Mouse (Mus musculus) cerebellum, postnatal 4 days (tissue): ENCODE results near the gene Setd7.

ENCODE experiments used
- DNase-seq, 2 experiments: peaks; one replicate each; pipeline ENCODE4 v3.0.0; 2022; ENCODE audit warnings: low spot score in 2 of 2, mixed read lengths in 1 of 2

Setd7 gene

DNA sequence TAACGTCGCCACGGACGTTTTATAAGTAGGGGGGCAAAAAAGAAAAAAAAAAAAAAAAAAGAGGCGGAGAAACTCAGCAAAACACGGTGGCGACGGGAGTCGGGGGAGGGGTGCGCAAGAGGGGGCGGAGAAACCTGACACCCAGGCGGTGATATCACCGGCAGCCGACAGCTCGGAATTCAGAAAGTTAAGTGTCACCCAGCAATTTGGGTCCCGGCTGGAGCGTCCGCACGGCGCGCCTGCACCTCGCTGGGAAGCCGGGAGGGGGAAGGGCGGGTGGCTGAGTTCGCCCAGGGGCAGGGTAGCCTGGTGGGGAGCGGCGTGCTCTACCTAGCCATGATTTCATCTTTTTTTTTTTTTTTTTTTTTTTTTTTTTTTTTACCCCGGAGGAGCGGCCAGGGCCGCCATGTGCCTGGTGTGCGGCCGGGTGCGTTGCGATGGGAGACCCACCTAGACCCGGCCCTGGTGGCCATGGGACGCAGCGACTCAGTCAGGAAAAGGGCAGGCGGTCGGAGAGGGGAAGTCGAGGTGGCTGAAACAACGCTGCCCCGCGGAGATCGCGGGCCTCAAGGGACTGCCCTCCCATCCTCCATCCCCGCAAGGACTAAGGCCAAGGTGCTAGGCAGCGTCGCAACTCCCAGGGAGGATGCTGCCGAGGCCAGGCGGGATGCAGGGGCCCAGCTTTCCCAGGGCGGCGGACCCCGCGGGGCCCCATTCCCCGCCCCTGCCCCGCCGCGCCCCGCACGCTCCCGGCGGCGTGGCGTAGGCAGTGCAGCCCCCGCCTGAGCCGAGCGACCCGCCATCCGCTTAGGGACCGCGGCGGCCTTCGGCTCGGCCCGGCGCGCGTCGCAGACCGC is 857 bp downstream of the Setd7 start:
- peak; percentile 40 to 64 for DNase-seq

DNA sequence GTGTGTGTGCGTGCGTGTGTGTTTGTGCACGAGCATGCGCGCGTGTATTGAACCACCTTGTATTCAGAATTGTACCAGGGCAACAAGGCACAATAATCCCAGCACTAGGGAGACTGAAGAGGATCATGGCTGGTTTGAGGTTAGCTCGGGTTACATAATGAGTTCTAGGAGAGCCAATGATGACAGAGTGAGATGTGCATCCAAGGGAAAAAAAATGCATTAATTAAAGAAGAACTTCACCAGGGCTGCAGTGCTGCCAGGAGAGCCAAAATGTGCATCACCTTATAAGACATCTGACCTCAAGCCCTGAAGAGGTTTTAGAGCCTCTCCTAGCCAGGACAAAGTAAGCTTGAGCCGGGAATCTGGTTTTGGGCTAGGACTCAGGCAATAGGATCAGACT is 5.1 kb downstream of the Setd7 start:
- no peak for DNase-seq

DNA sequence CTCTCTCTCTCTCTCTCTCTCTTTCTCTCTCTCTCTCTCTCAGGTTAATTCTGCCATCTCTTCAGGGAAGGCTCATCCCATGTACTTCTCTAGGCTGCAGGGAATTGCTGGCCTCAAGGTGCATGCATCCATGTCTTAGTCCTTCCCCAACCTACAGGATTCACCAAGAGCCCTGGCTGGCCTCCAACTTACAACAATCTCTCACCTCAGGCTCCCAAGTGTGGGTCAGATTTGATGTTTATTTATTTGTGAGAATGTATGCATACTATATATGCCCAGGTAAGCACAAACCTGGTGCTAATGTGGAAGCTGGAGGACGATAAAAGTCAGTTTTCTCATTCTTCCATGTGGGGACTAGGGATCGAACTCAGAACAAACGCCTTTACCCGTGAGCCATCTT is 5.8 kb downstream of the Setd7 start:
- DNase-seq = no peak

DNA sequence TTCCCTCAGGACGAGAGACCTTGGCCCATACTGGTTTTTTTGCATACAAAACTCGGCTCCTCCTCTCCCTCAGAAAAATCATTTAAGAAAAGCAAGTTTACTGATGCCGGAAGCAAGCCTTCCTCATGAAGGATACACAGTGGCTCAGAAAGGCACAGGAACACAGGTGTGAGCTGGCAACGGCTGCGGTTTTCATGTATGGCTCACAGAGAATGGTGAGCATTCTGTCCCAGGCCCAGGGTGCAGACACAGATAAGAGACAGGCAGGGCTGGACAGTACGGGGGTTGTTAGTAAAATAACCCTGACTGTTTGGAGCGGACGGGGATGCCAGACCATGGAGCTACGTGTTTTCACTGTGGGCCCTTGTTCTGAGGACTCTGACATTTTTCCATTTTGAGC is 6.6 kb downstream of the Setd7 start:
- DNase-seq = no peak

DNA sequence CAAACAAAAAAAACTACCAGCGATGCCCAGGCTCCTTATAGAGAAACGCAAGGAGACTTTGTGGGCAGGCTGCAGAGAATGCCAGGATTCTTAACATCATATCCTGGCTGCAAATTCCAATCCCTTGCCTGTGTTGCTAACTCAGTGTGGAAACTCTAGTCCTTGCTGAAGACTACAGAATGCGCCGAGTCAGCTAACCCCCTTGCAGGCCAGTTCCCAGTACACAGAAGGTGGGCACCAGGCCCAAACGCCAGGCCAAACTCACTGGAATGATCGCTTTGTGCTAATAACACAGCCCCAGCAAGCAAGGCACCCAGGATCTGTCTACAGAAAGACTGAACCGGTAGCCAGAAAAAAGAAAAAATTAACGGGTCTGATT is 7.2 kb downstream of the Setd7 start:
- DNase-seq = peak in 1 of 2 experiments; percentile 44

DNA sequence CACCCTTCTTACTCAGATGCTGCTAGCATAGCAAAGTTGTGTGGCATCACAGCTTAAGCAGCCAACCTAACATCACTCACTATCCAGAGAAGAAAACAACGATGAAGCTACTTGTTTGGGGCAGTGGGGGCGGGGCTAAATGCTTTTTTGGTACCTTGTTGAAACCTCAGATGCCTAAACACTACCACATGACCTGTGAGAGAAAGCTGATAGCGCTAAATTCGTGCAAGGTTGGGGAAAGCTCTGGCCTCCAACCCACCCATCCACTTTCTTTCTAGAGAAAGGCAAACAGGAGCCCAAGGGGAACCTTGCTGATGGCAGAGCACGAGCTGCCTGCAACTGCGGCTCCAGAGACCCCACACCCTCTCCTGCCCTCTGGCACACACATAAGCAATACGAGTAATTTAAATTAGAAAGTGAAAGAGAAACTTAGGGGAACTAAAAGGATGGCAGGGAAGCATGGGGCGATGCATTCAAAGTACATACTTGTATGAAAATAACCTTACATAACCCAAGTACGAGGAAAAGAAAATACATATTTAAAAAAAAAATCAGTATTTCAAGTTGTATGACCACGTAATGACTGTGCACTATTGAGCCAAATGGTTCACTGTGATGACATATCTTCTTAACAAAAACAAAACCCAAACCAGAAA is 7.7 kb downstream of the Setd7 start:
- DNase-seq = no peak

DNA sequence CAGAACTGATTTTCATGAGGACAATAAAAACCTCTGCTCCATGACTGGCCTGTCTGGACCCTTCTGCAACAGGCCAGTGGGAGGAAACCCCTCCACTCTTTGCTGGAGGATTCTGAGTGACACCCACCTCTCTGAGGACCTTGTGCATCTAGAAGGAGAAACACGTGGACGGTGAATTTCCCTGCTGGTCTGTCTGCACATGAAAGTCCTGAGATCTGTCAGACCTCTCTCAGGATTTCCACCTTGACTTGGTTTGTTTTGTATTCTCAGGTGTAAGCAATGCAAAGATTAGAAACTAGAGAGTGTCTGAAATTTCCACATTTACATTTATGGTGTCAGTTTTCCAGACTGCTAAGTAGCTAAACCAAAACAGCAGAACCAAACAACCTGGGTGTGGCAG is 8.5 kb downstream of the Setd7 start:
- no peak for DNase-seq

DNA sequence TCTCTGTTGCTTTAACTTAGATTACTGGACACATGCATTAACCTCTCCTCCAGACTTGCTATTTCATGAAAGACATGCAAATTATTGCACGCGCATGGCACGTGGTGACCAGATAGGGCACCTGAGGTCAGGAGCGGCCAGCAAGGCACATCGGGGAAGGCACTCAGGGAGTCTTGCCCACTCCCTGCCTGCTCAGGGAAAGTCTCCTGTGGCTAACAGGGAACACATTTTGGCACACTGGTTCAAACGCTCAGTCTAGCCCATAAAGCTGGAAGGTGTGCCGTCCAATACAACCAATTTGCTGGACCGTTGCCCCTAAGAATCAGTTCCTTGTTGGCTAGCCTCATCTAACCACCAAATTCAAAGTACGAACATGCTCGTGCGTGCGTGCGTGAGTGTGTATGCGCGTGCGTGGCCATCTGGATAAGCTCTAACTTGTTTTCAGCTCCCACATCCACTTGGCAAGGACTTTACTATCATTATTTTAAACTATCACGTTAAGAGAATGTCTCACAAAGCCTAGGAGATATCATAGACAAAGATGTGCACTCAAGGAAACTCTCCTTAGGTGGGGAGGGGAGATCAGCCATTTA is 11.6 kb downstream of the Setd7 start:
- DNase-seq = no peak

DNA sequence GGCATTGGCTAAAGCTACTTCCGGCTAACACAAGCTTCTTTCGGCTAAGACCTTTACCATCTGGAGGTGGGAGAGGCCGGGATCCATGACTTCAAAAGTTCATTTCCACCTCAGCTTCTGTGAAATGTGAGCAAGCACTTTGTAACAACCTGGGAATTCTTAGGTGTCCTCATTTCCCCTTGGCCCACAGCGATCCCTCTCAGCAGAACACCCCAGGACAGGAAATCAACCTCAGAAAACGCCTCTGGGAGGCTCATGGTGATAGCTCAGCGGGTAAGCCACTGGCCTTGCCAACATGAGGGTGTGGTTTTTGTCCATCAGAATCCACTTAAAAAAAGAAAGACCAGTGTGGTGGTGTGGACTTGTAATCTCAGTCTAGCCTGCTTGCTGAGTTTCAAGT is 13.1 kb downstream of the Setd7 start:
- DNase-seq = no peak

DNA sequence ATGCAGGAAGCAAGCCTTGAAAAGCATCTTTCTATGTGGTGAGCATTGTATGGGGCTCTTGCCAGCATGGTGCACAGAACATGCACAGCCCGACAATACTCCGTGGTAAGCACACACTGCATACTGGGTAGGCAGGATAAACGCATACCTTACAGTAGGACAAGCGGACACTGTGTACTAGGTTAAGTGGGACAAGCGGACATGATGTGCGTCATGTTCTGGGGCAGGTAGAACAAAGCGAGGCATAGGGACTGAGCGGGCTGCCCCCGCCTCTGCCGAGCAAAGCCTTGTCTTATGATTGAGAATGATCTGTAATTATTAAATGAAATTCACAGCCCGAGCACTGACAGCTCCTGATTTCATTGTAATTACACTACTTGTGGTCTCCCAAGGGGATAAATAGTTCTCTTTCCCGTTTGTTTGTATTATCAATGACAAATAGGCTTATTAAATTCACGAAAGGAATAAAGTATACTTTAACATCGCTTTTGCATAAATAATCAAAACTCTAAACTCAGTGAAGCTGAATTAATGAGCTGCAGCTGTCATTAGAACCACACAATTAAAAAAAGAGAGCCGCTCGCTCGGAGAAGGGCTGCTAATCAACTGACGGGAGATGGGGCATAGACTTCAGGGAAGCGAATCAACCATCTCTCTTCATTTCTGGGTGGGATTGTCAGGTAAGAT is 16.1 kb downstream of the Setd7 start:
- no peak for DNase-seq

DNA sequence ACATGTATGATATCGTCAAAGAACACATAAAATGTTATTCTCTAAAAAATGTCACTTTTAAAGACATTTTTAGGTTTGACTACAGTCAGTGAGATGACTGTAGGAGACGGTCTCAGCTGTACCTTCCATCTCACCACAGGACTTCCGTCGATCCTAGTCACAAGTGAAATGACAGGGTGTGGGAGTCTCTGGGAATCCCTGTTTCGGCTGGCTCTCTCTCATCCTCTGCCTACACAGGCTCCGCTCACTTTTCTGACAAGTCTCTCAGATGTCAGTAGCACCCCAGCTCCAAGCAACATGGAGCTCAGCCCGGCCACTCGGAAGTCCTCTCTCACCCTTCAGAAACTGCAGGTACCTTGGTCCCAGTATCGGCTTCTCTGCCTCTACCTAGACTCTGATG is 20.0 kb downstream of the Setd7 start:
- no peak for DNase-seq

DNA sequence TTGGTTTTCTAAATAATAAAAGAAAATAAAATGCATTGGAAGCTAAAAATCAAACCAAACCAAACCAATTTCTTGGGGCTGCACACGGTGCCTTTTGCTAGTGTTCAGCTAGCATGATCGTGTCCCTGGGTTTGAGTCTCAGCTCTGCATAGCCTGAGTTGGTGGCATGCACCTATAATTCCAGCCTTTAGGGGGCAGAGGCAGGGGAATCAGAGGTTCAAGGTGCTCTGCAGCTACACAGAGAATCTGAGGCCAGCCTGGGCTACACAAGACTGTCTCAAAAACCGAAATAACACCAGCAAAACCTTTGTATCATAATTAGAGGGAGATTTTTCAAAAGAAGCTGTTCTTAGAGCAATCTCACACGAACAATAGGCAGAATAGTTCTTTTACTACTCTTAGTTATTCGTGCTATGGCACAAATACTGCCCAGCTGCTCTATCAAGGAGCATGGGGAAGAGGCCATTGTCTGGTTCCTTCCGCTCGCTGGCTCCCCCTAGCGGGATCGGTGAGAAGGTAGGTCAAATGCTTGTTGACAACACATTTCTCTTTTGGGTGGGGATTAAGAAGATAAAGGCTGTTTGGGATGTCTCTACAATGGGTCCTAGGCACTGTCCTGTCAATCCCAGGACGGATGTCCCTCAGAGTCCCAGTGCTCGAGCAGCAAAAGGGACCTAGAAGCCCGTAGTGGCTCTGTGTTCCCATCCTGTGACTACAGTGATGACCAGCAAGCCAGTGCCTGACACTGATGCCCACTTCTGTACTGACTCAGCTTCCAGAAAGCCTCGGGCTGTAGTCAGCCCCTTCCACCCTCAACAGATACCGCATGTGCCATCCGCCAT is 20.9 kb downstream of the Setd7 start:
- peak; percentile 65 to 77 for DNase-seq

DNA sequence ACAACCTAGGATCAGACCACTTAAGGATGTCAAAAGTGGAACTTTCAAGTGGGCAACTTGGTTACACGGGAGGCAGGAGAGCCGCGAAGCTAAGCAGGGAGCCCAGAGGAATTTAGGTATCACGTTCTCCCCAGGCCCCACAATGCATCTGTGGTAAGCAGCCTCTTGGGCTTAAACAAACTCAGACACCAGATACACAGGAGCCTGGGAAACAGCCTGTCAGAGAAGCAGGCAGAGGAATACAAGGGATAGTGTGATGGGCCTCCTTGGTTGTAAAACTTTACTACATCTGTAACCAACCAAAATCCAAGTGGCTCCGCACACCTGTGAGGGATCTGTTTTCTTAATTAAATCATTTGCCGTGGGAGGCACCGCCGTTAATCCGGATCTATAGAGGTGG is 26.7 kb downstream of the Setd7 start:
- no peak for DNase-seq

DNA sequence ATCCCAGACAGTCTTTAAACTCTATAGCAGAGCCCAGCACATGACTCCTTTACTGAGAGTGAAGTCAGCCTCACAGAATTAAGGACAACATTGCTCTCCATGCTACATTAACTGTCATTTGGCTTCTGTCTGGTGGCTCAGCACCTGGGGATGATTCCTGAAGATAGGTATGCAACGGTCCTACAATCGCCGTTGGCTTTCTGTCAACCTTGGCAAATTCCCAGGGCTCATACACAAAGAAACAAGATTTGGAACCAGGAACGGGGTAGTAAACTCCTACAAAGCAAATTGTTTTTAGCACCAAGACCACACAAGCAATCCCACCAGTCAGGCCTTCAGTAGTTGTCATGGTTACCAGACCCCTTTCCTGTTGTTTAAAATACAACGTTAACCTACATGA is 27.1 kb downstream of the Setd7 start:
- DNase-seq = no peak

DNA sequence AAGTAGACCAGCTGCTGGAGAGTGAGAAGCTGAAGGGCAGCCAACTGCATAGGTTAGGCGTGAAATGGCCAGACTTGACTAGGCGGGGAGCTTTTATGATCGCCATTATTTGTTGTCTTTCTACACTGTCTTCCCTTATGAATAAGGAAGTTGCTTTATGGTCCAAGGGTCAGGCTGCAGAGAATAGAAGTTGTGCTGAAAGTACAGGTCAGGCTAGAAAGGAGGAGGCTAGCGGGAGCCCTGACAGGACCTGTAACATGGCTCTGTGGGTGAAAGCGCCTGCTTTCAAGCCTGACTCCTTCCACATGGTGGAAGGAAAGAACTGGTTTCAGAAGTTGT is 28.4 kb downstream of the Setd7 start:
- DNase-seq = no peak

DNA sequence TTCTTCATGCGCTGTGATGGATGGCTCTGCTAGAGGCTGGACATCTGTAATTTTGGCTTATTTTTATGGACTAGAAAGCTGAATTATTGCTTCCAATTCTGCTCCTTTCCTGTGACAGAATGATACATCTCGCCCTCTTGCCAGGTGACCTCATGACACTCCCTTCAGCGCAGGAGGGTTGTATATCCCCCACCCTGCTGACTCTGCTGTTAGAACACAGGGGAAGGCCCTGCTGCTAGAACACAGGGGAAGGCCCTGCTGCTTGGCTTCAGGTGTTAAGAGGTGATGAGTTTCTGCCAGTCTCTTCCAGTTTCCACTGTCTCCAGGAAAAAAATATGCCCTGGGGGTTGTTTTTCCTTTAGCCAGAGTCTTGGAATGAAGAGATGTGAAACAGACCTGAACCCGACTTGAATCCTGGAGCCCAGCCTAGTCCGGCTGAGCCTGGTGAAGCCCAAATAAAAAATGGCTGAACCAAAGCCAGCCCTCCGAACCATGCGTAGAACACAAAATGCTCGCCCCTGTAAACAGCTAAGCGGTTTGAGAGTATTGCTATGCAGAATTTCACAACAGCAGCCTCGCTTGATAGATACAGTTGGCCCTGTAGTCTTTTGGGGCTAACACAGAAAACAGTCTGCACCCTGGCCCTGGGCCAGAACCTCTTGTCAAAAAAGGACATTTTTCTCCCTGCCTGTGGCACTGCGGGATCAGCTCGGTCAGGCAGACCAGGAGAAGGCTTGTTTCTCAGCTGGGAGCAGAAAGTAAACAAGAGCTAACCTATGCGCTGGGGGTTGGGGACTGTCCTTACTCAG is 29.0 kb downstream of the Setd7 start:
- peak in 1 of 2 experiments; percentile 62 for DNase-seq

DNA sequence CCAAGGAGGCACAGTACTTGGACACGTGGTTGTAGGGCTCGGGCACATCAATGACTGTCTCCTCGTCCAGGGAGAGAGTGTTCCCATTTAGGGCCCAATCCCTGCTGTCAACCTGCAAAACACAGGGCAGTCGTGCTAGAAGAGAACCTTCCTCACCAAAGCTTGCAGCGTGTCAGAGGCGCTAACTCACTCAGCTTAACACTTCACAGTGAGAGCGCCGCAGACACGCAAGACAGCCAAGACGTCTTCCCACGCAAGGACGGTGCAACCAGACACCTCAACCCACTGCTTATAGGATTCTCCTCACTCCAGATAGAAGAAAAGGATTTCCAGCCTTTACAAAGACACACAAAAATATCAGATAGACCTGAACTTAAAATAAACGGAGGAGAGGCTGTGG is 33.8 kb downstream of the Setd7 start:
- no peak for DNase-seq

DNA sequence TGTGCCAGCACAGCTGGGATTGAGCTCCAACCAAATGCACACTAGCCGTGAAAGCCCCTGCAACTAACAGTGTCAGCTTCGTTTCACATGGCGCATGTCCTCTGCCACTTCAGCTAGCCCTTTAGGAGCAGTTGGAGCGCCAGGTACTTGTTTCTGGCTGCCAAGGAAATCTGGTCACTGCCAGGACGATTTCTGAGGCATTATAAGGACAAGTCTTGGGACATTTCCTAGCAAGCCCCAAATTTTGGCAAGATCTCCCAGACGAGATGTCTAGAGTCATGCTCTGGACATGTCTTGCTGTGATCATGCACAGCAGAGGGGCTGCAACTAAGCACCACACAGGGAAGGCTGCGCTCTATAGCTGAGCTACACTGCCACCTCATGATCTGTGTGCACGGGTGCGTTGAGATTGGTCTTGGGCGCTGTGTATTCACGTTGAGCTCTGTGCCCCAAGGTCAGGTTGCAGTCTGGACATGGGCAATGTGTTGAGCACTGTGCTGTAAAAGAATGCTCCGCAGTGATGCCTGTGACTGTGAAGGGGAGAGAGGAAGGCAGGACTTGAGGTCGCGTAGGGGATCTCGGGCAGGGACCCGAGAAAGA is 35.4 kb downstream of the Setd7 start:
- DNase-seq = no peak

DNA sequence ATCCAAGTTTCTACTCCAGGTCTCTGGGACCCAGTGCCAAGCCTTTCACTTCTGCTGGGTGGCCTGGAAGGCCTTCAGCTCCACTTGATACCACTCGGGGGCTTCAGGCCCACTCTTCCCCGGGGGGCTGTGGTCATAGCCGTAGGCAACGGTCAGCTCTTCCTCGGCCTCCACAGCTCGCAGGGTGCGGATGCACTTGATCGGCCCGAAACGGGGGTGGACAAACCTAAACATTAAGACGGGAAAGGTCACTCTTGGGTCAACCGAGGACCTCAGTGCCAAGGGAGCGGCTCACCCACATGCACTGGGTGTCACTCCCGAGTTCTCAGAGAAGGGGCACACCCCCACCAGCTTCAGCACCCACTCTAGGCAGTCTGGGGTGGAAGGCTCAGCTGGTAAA is 39.4 kb downstream of the Setd7 start:
- no peak for DNase-seq

DNA sequence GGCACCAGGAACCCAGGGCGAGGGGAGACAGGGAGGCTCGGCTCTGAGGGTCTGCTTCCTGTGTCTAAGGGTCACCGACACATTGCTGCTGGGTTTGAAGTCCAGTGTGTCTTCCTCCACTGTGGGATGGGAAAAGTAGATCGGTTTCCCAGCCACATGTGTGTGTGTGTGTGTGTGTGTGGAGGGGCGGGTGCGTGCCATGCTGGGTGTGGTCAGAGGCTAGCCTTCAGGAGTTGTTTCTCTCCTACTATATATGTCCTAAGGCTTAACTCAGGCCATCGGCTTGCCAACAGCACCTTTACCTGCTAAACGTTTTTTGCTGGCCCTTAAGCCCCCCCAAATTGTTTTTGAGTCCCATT is 41.9 kb downstream of the Setd7 start:
- no peak for DNase-seq
